Mouse (Mus musculus) spleen, adult 2 months (tissue): ENCODE data around the gene Fmn2.

ENCODE experiments used
- CTCF ChIP-seq: fragments of 200-500 bp; IDR thresholded peaks from 2 replicates; pipeline ENCODE4 v1.5.1; 2011; ENCODE audit warnings: mild to moderate bottlenecking, inconsistent platforms; ENCODE audit not compliant: insufficient read depth, insufficient read length, insufficient replicate concordance; ENCODE audit errors: extremely low read depth
- POLR2A ChIP-seq: fragments of 200-500 bp; IDR thresholded peaks from 2 replicates; pipeline ENCODE4 v1.6.1; 2011; ENCODE audit warnings: low read depth, low read length, inconsistent platforms

GRCm38 (mm10) chr1:174513419-174513818 lies 11.8 kb downstream of the Fmn2 start:
- TF ChIP-seq CTCF (no peak), POLR2A (no peak)
